Mouse (Mus musculus): Measurements from ENCODE around the gene Gm20708. TPM values are rescaled to one million over a fixed set of nuclear protein-coding genes. Genes with fewer than 3 reads are reported as not detected.
"Not testable (repeated sequence)": the region's sequence is repeated elsewhere in the genome, so short reads cannot be mapped to it uniquely, and the experiment has no call there.

Gm20708 gene
- polyA plus RNA-seq, 1 experiment, result 0.86 TPM

DNA sequence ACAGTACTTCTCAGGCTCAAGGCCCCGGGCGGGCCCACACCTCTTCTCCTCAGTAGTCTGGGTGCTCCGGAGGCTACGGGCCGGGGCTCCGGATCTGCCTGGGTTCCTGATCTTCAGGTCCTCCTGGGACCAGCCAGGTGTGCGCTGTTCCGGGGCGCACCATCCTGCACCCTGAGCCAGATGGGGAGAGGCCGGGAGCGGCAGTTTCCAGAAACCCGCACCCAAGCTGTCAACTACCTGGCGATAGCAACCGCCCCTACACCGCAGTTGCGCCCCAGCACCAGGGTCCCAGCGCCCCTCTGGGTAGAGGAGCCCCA, 29.3 kb upstream of the Gm20708 start:
- H3K27ac ChIP-seq (ENCODE audit: insufficient read depth, low read length), result peak overlapping the region; percentile 69
- H3K4me3 ChIP-seq (ENCODE audit: insufficient read depth, low read length), result peak overlapping the region; percentile 2; the same call in 1 of the 2 replicates
- no peaks in the 10 kb centered on the region for H3K4me1 ChIP-seq (ENCODE audit: control insufficient read depth, insufficient read depth, low read length)
- TF ChIP-seq POLR2A (IDR thresholded peaks at IDR 0.05; ENCODE audit: extremely low read depth, insufficient read depth, low read length), result no peak
- no peak for TF ChIP-seq CTCF (IDR thresholded peaks at IDR 0.05; ENCODE audit: extremely low read depth, insufficient read depth, low read length)

DNA sequence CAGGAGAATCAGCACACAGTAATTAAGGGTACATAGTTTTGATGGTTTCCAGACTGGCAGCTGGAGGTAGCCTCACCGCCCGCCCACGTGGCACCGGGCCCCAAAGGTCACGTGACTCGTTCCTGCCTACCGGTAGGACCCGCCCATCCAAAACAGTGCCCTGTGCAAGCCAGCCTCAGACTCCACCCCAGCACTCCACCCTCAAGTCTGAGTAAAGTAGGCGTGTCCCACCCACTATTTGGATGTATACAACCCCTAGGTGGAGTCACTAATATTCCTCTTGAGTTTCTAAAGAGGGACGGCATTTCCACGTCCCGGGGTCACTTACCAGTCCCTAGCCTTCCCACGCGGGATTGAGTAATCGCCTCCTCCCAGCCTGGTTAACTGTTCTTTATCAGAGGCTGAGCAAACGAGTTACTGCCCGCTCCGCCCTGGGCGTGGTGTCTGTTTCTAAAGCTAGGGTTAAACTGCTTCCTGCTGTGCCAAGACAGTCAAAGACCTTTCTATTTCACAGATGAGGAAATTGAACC, 28.8 kb upstream of the Gm20708 start:
- TF ChIP-seq POLR2A (IDR thresholded peaks at IDR 0.05; ENCODE audit: extremely low read depth, insufficient read depth, low read length), result no peak
- H3K4me1 ChIP-seq (ENCODE audit: control insufficient read depth, insufficient read depth, low read length), result no peaks in the 10 kb centered on the region
- no peak overlapping the region for H3K27ac ChIP-seq (ENCODE audit: insufficient read depth, low read length)
- H3K4me3 ChIP-seq (ENCODE audit: insufficient read depth, low read length), result peak overlapping the region; percentile 2; the same call in 1 of the 2 replicates

DNA sequence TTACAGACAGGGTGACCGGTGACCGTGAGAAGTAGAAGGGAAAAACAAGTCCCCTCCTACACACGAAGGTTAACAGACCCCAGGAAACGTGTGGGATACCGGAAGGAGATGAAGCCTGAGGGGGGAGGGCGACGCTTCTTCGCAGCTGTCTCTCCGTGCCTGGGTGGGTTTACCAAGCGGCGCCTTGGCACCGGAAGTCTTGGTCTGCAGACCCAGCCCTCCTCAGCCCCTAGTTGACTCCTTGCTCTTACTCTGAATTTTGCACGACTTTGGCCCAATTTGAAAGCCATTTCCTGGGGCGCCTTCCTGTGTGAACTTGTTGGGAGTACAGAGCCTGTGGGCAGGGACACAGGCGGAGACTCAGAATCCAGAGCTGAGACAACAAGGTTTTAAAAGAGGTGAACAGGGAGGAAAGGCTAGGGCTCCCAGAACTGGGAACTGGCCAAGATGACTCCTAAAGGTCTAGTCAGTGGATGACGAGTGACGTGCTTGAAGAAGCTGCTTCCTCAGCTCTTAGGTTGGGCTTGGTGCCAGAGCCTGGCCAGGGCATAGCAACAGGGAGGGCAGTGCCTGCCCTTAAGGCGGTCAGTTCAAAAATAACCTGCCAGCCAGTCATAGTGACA, 28.2 kb upstream of the Gm20708 start:
- H3K4me1 ChIP-seq (ENCODE audit: control insufficient read depth, insufficient read depth, low read length), result no peaks in the 10 kb centered on the region
- TF ChIP-seq CTCF (IDR thresholded peaks at IDR 0.05; ENCODE audit: extremely low read depth, insufficient read depth, low read length) (no peak), POLR2A (IDR thresholded peaks at IDR 0.05; ENCODE audit: extremely low read depth, insufficient read depth, low read length) (no peak)
- no peak overlapping the region for H3K4me3 ChIP-seq (ENCODE audit: insufficient read depth, low read length)
- no peak overlapping the region for H3K27ac ChIP-seq (ENCODE audit: insufficient read depth, low read length)

GRCm38 (mm10) chr11:117781993-117782704, 27.3 kb upstream of the Gm20708 start, which contains the start of the genes Tmc8 and Tmc6:
Gene Tmc8 (plus strand): TSS chr11:117782076.
Gene Tmc6 (minus strand): TSS chr11:117782198.
- H3K4me1 ChIP-seq (ENCODE audit: control insufficient read depth, insufficient read depth, low read length), result no peaks in the 10 kb centered on the region
- no peak for TF ChIP-seq POLR2A (IDR thresholded peaks at IDR 0.05; ENCODE audit: extremely low read depth, insufficient read depth, low read length)
- no peak for TF ChIP-seq CTCF (IDR thresholded peaks at IDR 0.05; ENCODE audit: extremely low read depth, insufficient read depth, low read length)
- no peak within 1 kb of the TSS for H3K27ac ChIP-seq (ENCODE audit: insufficient read depth, low read length)
- 0 out of 2 replicates have a peak within 1 kb of the TSS, but pooled peaks have one; percentile 2 for H3K4me3 ChIP-seq (ENCODE audit: insufficient read depth, low read length)

DNA sequence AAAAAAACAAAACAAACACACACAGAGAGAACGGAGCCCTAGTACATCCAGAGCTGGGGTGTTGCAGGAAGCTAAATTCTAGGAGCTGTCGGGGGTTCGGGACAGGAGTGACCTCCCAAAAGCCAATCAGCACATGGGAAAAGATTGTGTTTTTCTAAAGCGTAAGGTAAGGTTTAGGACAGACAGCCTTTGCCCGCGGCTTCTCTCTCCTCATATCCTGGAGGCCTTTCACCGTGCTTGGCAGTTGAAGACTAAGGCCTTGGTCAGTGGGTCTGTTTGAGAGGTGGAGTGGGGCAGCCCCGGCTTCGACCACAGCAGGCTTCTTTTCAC, 26.8 kb upstream of the Gm20708 start:
- H3K4me1 ChIP-seq (ENCODE audit: control insufficient read depth, insufficient read depth, low read length), result no peaks in the 10 kb centered on the region
- TF ChIP-seq CTCF (IDR thresholded peaks at IDR 0.05; ENCODE audit: extremely low read depth, insufficient read depth, low read length), result no peak
- TF ChIP-seq POLR2A (IDR thresholded peaks at IDR 0.05; ENCODE audit: extremely low read depth, insufficient read depth, low read length), result no peak
- no peak overlapping the region for H3K27ac ChIP-seq (ENCODE audit: insufficient read depth, low read length)
- H3K4me3 ChIP-seq (ENCODE audit: insufficient read depth, low read length), result no peak overlapping the region

- no peaks in the 10 kb centered on the region for H3K4me1 ChIP-seq (ENCODE audit: control insufficient read depth, insufficient read depth, low read length)
- H3K27ac ChIP-seq (ENCODE audit: insufficient read depth, low read length), result no peak overlapping the region
- TF ChIP-seq CTCF (IDR thresholded peaks at IDR 0.05; ENCODE audit: extremely low read depth, insufficient read depth, low read length), result 0 out of 2 replicates have a peak, but pooled peaks have one; percentile 13
- no peak for TF ChIP-seq POLR2A (IDR thresholded peaks at IDR 0.05; ENCODE audit: extremely low read depth, insufficient read depth, low read length)
- 0 out of 2 replicates have a peak overlapping the region, but pooled peaks have one; percentile 2 for H3K4me3 ChIP-seq (ENCODE audit: insufficient read depth, low read length)
These were observed 26.4 kb upstream of the Gm20708 start for GRCm38 (mm10) chr11:117783089-117783488.

DNA sequence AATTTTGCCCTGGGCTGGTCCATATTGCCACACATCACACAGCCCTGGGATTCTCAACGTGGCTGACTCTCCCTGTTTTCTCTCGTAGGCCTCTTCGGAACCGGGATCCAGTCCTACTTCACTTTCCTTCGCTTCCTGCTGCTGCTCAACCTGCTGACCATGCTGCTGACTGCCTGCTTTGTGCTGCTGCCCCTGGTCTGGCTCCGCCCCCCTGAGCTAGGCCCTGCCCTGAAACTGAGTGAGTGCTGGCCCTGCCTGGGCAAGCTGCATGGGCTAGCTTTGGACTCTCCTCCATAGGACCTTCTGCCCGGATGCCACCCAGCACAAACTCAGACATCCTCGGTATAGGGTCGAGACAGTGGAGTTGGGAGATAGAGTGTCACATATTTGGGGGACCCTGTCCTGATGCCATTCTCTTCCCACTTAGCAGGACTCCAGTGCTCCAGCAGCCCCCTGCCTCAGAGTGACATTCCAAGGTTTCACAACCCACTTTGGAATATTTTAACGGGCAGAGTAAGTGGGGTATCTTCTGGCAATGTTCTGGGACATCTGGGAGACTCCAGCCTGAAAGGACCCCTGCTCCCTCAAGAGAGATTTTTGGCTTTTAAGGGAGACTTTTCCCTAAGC, 25.7 kb upstream of the Gm20708 start:
- Histone ChIP-seq H3K4me3 (ENCODE audit: insufficient read depth, low read length) (no peak overlapping the region), H3K27ac (ENCODE audit: insufficient read depth, low read length) (no peak overlapping the region), H3K4me1 (ENCODE audit: control insufficient read depth, insufficient read depth, low read length) (no peaks in the 10 kb centered on the region)
- TF ChIP-seq POLR2A (IDR thresholded peaks at IDR 0.05; ENCODE audit: extremely low read depth, insufficient read depth, low read length), result no peak
- no peak for TF ChIP-seq CTCF (IDR thresholded peaks at IDR 0.05; ENCODE audit: extremely low read depth, insufficient read depth, low read length)

DNA sequence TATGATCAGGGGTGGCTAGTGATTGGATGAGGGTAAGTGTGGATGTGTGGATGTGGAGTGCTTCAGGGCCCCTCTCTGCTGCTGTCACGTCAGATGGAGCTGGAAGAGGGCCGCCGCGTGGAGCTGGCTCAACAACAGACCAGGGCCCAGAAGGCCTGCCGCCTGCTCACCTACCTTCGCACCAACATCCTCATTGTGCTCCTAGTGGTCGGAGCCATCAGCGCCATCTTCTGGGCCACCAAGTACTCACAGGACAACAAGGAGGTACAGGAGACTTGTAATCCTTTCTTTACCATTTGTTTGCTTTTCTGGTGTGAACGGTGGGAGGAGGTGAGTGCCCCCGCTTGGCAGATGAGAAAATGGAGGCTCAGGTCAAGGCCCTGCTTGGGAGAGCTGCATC, 23.2 kb upstream of the Gm20708 start:
- Histone ChIP-seq H3K4me3 (ENCODE audit: insufficient read depth, low read length) (no peak overlapping the region), H3K27ac (ENCODE audit: insufficient read depth, low read length) (no peak overlapping the region), H3K4me1 (ENCODE audit: control insufficient read depth, insufficient read depth, low read length) (no peaks in the 10 kb centered on the region)
- TF ChIP-seq CTCF (IDR thresholded peaks at IDR 0.05; ENCODE audit: extremely low read depth, insufficient read depth, low read length), result peak; percentile 76
- no peak for TF ChIP-seq POLR2A (IDR thresholded peaks at IDR 0.05; ENCODE audit: extremely low read depth, insufficient read depth, low read length)

GRCm38 (mm10) chr11:117788481-117788880, 21.0 kb upstream of the Gm20708 start:
- not testable (repeated sequence) for H3K4me3 ChIP-seq (ENCODE audit: insufficient read depth, low read length); H3K4me1 ChIP-seq (ENCODE audit: control insufficient read depth, insufficient read depth, low read length); H3K27ac ChIP-seq (ENCODE audit: insufficient read depth, low read length)

GRCm38 (mm10) chr11:117790286-117790685, 19.2 kb upstream of the Gm20708 start:
- H3K4me3 ChIP-seq (ENCODE audit: insufficient read depth, low read length), result no peak overlapping the region
- no peaks in the 10 kb centered on the region for H3K4me1 ChIP-seq (ENCODE audit: control insufficient read depth, insufficient read depth, low read length)
- TF ChIP-seq CTCF (IDR thresholded peaks at IDR 0.05; ENCODE audit: extremely low read depth, insufficient read depth, low read length) (peak; percentile 74), POLR2A (IDR thresholded peaks at IDR 0.05; ENCODE audit: extremely low read depth, insufficient read depth, low read length) (no peak)
- no peak overlapping the region for H3K27ac ChIP-seq (ENCODE audit: insufficient read depth, low read length)
